Mouse (Mus musculus): ENCODE measurements around the gene Minos1. TPM values are rescaled to one million over a fixed set of nuclear protein-coding genes. Genes with fewer than 3 reads are reported as not detected.

The Minos1 gene
- total RNA-seq, 2 experiments from 2014 or later = 399 to 482 TPM

DNA sequence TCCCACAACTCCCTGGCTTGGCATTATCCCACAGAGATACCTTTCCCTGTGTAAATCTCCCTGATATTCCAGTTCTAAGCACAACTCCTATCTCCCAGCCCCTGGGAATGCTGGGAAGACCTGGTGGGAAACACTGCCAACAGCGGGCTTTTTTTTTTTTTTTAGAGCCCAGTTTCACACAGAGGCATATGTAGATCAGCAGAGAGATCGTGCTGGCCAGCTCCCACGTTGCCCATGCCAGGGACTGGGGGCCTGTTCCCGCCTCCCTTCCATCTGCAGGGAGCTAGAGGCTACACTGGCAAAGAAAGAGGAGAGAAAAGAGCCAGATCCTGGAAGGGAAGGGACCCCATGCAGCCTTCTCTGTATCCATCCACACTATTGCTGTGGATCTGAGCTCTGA is 62.6 kb downstream of the Minos1 start:
- DNase-seq = no peak

DNA sequence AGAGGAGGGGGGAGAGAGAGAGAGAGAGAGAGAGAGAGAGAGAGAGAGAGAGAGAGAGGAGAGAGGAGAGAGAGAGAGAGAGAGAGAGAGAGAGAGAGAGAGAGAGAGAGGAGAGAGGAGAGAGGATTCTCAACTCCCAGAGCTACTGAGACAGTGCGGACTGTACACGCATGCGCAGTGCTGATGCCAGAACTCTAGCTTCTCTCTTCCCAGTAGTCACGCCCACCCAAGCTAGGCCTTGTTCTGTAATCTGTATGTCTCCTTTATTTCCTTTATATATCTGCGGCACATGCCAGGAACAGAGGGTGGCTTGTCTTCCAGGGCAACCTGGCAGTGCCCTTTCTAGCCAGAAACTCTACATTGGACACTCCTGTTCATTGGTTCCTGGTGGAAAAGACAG is 66.1 kb downstream of the Minos1 start:
- no peak for DNase-seq

DNA sequence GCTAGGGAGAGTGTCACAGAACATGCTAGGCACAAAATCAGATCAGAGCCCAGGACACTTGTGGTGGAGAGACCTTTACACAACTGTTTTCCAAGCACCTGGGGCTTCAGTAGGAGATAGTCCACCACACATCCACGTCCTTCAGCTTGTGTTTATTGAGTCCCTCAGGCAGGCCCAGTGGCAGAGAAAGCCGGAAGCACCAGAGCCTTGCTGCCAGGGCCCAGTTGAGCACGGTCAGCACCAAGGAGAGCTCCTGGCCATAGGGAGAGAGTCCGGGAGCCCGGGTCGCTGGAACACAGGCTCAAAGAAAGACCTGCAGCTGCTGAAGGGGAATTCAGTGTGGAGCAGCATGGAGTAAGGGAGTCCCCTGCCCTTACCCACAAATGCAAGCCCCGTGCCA is 71.3 kb downstream of the Minos1 start:
- DNase-seq = peak; percentile 63

DNA sequence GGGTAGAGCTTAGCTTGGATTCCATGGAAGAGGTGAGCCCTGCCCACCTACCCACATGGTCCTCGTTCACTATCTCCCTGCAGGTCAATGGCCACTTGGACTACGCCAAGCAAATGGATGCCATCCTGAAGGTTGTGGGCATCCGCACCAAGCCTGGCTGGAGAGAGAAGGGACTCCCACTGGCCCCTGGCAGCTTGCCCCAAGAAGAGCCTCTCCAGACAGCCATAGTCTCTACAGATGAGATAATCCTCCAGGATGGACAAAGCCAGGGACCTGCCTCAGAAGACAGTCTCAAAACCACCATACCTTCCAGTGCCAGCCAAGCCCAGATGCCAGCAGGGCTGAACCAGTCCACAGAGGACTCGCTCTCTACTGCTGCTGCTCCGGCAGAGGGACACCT is 72.9 kb downstream of the Minos1 start:
- no peak for DNase-seq

DNA sequence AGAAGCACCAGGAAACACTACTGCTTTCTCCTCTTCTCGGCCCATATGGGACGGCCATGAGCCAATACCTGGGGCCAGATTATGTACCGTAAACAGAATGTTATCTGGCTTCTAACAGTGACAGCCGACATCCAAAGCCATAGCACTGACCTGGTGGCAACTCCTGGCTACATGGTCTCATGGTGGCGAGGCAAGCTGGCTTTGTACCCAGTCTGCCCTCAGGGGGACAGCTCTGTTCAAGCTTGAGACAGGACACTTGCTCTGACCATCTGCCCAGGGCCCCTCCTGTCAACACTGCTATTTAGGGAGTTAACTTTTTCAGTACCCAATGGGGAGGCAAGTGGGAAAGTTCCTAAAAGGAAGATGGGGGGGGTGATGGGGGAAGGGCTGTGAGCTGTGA is 73.6 kb downstream of the Minos1 start:
- no peak for DNase-seq

DNA sequence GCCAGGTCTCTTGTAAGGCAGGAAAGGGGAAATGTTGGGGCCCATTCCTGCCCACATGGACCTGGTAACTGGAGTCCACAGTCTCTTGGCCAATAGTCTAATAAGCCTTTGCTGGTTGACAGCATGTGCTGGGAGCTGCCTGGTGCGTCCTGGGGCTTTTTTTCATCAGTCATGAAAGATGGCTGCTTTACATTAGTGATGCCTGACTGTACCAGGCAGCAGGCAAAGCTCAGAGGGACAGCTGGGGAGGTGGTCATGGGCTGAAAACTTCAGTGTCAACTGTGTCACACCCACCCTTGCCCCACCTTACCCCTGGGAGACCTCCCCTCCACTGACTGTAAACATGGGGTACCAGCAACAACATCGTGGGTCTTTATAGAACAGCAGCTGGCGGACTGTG is 75.2 kb downstream of the Minos1 start:
- DNase-seq = no peak

DNA sequence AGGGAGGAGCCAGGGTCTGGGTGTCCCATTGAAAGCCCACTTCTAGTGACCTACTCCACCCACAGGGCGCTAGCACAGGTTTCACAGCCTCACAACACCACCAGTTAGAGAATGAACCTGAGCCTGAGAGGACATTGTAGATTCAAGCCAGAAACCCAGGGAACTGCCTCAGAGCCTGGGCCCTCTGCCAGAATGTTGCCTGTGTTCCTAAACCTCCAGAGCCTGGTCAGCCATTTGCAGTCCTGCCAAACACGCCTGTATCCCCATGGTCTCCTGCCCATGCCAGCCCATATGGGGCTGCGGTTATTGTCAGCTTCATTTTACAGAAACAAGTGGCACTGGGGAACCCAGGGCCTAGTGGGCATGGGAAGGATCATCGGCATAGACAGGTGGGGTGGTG is 75.6 kb downstream of the Minos1 start:
- peak; percentile 17 for DNase-seq

DNA sequence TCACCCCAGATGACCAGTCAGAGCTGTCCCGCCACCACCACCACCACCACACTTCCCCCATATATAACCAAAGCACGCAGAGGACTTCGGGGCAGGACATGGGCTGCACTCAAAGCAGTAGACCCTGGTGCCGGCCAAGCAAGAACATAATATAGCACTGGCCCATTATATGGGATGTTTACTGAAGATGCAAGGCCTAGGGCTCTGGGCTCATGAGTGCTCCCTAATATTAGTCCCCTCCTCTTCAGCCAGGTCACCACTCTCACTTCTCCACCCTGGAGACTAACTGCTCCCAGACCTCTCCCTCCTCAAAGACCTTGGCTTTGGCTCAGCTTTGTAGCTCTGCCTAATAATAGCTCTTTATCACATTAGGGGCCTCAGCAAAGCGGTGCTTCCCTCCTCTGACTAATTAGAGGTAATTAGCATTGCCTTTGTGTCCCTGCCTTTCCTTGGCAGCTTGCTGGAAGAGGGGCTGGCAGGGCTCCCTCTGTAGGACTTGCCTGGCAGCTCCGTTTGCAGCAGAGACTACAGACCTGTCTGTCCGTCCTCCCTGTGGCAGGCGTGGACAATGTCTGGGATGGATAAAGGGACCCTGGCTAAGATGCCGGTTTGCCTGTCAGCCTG is 76.5 kb downstream of the Minos1 start:
- no peak for DNase-seq

DNA sequence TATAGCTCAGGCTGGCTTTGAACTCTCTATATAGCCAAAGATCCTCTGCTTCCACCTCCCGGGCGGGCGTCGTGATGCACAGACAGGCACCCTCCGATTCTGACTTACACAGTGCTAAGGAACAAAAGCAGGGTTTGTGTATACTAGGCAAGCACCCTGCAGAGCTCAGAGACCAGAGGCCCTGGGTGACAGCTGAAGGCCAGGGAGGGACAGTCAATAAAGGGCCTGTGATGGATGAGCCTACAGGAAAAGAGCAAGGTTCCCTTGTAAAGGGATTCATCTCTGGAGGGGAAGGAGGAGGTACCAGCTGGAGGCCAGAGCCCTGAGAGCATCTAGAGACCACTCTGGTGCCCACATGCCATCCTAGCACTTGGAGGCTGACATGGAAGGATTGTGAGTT is 77.5 kb downstream of the Minos1 start:
- DNase-seq = no peak

DNA sequence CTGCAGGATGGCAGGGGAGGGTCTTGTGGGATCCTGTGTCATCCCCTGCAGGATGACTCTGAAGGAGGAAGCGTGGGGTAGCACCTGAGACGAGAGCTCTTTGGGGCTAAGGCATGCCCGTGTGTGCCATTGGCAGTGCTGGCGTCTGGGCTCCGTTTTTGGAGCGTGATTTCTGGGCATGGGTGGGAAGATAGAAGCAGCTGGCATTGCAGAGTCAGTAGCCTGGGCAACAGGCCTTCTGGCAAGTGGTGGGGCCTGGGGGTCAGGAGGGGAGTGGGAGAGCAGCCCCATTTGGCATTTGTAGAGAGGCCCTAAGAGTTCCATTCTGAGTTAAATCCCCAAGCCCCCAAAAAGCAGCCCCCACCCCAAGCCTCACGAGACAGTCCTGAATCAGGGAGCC is 78.1 kb downstream of the Minos1 start:
- DNase-seq = no peak

Other genes with a start within 250 kb of the Minos1 start
- gene Otud3, start 217.2 kb downstream of the Minos1 start, total RNA-seq (2021) = 1 to 10 TPM; 7.0 to 7.4 TPM
- not detected for gene Rnf186, start 164.0 kb downstream of the Minos1 start, total RNA-seq (2021)
- gene Tmco4, start 158.2 kb downstream of the Minos1 start, total RNA-seq (2021) = 1 to 10 TPM; 3.8 to 4.5 TPM
- not detected for gene Htr6, start 55.5 kb downstream of the Minos1 start, total RNA-seq (2021)
- gene Nbl1, start 38.1 kb downstream of the Minos1 start, total RNA-seq (2021) = 10 to 100 TPM; 51.0 to 51.1 TPM
- gene Capzb, start 61.8 kb upstream of the Minos1 start, total RNA-seq (2021) = 100 to 1,000 TPM; 576 to 632 TPM
- 1 to 10 TPM; 4.9 to 5.6 TPM for gene Pqlc2, start 179.6 kb upstream of the Minos1 start, total RNA-seq (2021)
- 10 to 100 TPM; 32.7 to 36.9 TPM for gene Akr7a5, start 179.6 kb upstream of the Minos1 start, total RNA-seq (2021)
- 10 to 100 TPM; 44.3 to 44.9 TPM for gene Mrto4, start 221.5 kb upstream of the Minos1 start, total RNA-seq (2021)
- 10 to 100 TPM; 30.7 TPM for gene Emc1, start 221.5 kb upstream of the Minos1 start, total RNA-seq (2021)
- 10 to 100 TPM; 79.7 to 99.0 TPM for gene Ubr4, start 221.5 kb upstream of the Minos1 start, total RNA-seq (2021)